Mouse (Mus musculus): ENCODE results near the gene Dse. TPM values are rescaled to one million over a fixed set of nuclear protein-coding genes. Genes with fewer than 3 reads are reported as not detected.

Gene Dse
- polyA plus RNA-seq, 1 experiment from 2014 or later: 7.6 TPM

GRCm38 (mm10) chr10:34194957-34195356 lies 12.6 kb downstream of the Dse start:
- no peaks in the 10 kb centered on the region for H3K27me3 ChIP-seq (replicated peaks)
- WGBS: 82% methylated on average over 2 of the region's 2 CpGs
- H3K4me2 ChIP-seq: no peak overlapping the region
- H3K9me3 ChIP-seq: no peaks in the 10 kb centered on the region
- no peak for ATAC-seq (replicated peaks)
- no peak overlapping the region for H3K9ac ChIP-seq
- no peaks in the 10 kb centered on the region for H3K4me1 ChIP-seq
- no peaks in the 10 kb centered on the region for H3K36me3 ChIP-seq (replicated peaks)
- H3K27ac ChIP-seq: no peak overlapping the region
- no peak overlapping the region for H3K4me3 ChIP-seq

GRCm38 (mm10) chr10:34194503-34194902 lies 13.0 kb downstream of the Dse start:
- Histone ChIP-seq H3K4me1 (no peaks in the 10 kb centered on the region), H3K9me3 (no peaks in the 10 kb centered on the region), H3K4me2 (no peak overlapping the region), H3K9ac (no peak overlapping the region), H3K4me3 (no peak overlapping the region), H3K27me3 (replicated peaks) (no peaks in the 10 kb centered on the region), H3K27ac (no peak overlapping the region), H3K36me3 (replicated peaks) (no peaks in the 10 kb centered on the region)
- ATAC-seq (replicated peaks): no peak
- WGBS: 93% methylated on average over 5 of the region's 5 CpGs

DNA sequence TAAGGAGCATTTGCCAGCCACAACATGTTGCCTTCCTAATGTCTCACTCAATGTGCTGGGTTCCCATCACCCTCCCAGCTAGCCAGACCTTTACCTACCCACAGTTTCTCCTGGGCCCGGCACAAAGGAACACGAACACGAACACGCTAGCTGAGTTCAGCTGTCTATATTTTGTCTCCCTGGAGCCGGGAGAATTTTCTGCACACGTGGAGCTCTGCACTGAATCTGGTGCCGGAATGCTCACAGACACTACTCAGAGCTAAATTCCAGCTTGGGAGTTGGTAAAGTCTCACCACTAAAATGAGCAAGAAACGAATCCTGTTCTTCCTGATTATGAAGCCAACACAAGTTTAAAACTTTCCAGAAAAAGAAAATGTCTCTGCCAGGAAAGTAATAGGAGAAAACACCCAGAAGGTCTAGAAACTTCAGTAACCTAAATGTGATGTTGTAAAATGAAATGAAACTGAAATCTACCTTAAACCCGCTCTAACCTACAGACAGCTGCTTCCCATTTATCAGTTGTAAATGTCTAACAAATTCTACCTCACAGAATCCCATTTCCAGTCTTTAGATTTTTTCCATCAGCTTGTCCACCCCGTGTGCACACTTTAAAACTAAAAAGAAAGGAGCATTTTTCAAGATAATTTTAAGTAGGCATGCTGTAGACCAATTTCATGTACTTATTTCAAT lies 20.8 kb downstream of the Dse start:
- H3K9me3 ChIP-seq: no peaks in the 10 kb centered on the region
- no peak overlapping the region for H3K9ac ChIP-seq
- no peak overlapping the region for H3K27ac ChIP-seq
- H3K36me3 ChIP-seq (replicated peaks): no peaks in the 10 kb centered on the region
- no peaks in the 10 kb centered on the region for H3K27me3 ChIP-seq (replicated peaks)
- H3K4me3 ChIP-seq: no peak overlapping the region
- no peak overlapping the region for H3K4me2 ChIP-seq
- ATAC-seq (replicated peaks): no peak
- no peaks in the 10 kb centered on the region for H3K4me1 ChIP-seq
- 82% methylated on average over 10 of the region's 10 CpGs for WGBS

GRCm38 (mm10) chr10:34185556-34185955 lies 22.0 kb downstream of the Dse start:
- no peak overlapping the region for H3K27ac ChIP-seq
- H3K36me3 ChIP-seq (replicated peaks): no peaks in the 10 kb centered on the region
- no peak for ATAC-seq (replicated peaks)
- H3K4me1 ChIP-seq: no peaks in the 10 kb centered on the region
- WGBS: 40% methylated on average over 4 of the region's 4 CpGs
- no peak overlapping the region for H3K9ac ChIP-seq
- H3K9me3 ChIP-seq: no peaks in the 10 kb centered on the region
- H3K27me3 ChIP-seq (replicated peaks): no peaks in the 10 kb centered on the region
- no peak overlapping the region for H3K4me2 ChIP-seq
- H3K4me3 ChIP-seq: no peak overlapping the region

GRCm38 (mm10) chr10:34184956-34185355 lies 22.6 kb downstream of the Dse start:
- 70% methylated on average over 1 of the region's 1 CpGs for WGBS
- Histone ChIP-seq H3K9me3 (no peaks in the 10 kb centered on the region), H3K4me3 (no peak overlapping the region), H3K4me2 (no peak overlapping the region), H3K27ac (no peak overlapping the region), H3K4me1 (no peaks in the 10 kb centered on the region), H3K27me3 (replicated peaks) (no peaks in the 10 kb centered on the region), H3K9ac (no peak overlapping the region), H3K36me3 (replicated peaks) (no peaks in the 10 kb centered on the region)
- ATAC-seq (replicated peaks): no peak

GRCm38 (mm10) chr10:34183731-34184130 lies 23.8 kb downstream of the Dse start:
- WGBS: 91% methylated on average over 7 of the region's 7 CpGs
- no peak overlapping the region for H3K4me2 ChIP-seq
- H3K9ac ChIP-seq: no peak overlapping the region
- no peaks in the 10 kb centered on the region for H3K27me3 ChIP-seq (replicated peaks)
- H3K9me3 ChIP-seq: no peaks in the 10 kb centered on the region
- no peaks in the 10 kb centered on the region for H3K36me3 ChIP-seq (replicated peaks)
- no peaks in the 10 kb centered on the region for H3K4me1 ChIP-seq
- H3K27ac ChIP-seq: no peak overlapping the region
- H3K4me3 ChIP-seq: no peak overlapping the region
- ATAC-seq (replicated peaks): no peak

- no peak overlapping the region for H3K9ac ChIP-seq
- no peak for ATAC-seq (replicated peaks)
- no peak overlapping the region for H3K4me3 ChIP-seq
- H3K27ac ChIP-seq: no peak overlapping the region
- no peaks in the 10 kb centered on the region for H3K36me3 ChIP-seq (replicated peaks)
- no peaks in the 10 kb centered on the region for H3K27me3 ChIP-seq (replicated peaks)
- H3K4me1 ChIP-seq: no peaks in the 10 kb centered on the region
- H3K4me2 ChIP-seq: no peak overlapping the region
- WGBS: 66% methylated on average over 8 of the region's 8 CpGs
- no peaks in the 10 kb centered on the region for H3K9me3 ChIP-seq
These were observed 31.5 kb downstream of the Dse start for GRCm38 (mm10) chr10:34175870-34176606.

GRCm38 (mm10) chr10:34172663-34173282 lies 34.7 kb downstream of the Dse start:
- Histone ChIP-seq H3K4me2 (no peak overlapping the region), H3K27me3 (replicated peaks) (no peaks in the 10 kb centered on the region), H3K4me1 (no peaks in the 10 kb centered on the region), H3K27ac (no peak overlapping the region), H3K9me3 (no peaks in the 10 kb centered on the region), H3K9ac (no peak overlapping the region), H3K36me3 (replicated peaks) (no peaks in the 10 kb centered on the region), H3K4me3 (no peak overlapping the region)
- WGBS: 79% methylated on average over 4 of the region's 4 CpGs
- no peak for ATAC-seq (replicated peaks)

- 90% methylated on average over 4 of the region's 4 CpGs for WGBS
- no peaks in the 10 kb centered on the region for H3K27me3 ChIP-seq (replicated peaks)
- no peak overlapping the region for H3K9ac ChIP-seq
- no peak overlapping the region for H3K4me2 ChIP-seq
- no peaks in the 10 kb centered on the region for H3K36me3 ChIP-seq (replicated peaks)
- no peaks in the 10 kb centered on the region for H3K4me1 ChIP-seq
- H3K4me3 ChIP-seq: no peak overlapping the region
- no peaks in the 10 kb centered on the region for H3K9me3 ChIP-seq
- no peak overlapping the region for H3K27ac ChIP-seq
- no peak for ATAC-seq (replicated peaks)
These were observed 35.9 kb downstream of the Dse start for GRCm38 (mm10) chr10:34171660-34172059.

GRCm38 (mm10) chr10:34171191-34171590 lies 36.3 kb downstream of the Dse start:
- Histone ChIP-seq H3K9ac (no peak overlapping the region), H3K36me3 (replicated peaks) (no peaks in the 10 kb centered on the region)
- no peak for ATAC-seq (replicated peaks)

DNA sequence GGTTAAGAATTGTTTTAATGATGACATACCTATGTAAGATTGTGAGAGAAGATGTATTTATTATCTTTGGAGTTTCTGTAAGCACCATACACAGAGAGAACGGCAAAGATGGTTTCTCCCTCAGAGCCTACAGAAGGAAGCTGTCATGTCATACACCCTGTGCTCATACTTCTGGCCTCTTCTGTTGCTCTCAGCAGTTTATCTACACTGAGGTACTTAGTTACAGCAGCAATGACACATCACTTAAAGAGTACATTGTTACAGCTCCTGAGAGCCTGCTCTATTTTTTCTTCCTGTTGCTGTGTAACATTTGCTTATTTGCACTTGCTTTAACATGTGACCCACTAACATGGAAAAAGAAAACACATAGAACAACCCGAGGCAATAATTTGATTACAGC lies 40.5 kb downstream of the Dse start:
- H3K9me3 ChIP-seq: no peaks in the 10 kb centered on the region
- H3K36me3 ChIP-seq (replicated peaks): no peaks in the 10 kb centered on the region
- no peak overlapping the region for H3K4me3 ChIP-seq
- WGBS: 88% methylated on average over 2 of the region's 2 CpGs
- H3K9ac ChIP-seq: no peak overlapping the region
- no peaks in the 10 kb centered on the region for H3K4me1 ChIP-seq
- H3K27ac ChIP-seq: no peak overlapping the region
- no peaks in the 10 kb centered on the region for H3K27me3 ChIP-seq (replicated peaks)
- no peak overlapping the region for H3K4me2 ChIP-seq
- no peak for ATAC-seq (replicated peaks)

More at GRCm38 (mm10) chr10:34171191-34171590, 36.3 kb downstream of the Dse start:
- no peak overlapping the region for H3K4me2 ChIP-seq
- 93% methylated on average over 3 of the region's 3 CpGs for WGBS
- H3K4me3 ChIP-seq: no peak overlapping the region
- no peaks in the 10 kb centered on the region for H3K9me3 ChIP-seq
- no peaks in the 10 kb centered on the region for H3K27me3 ChIP-seq (replicated peaks)
- no peak overlapping the region for H3K27ac ChIP-seq
- no peaks in the 10 kb centered on the region for H3K4me1 ChIP-seq

DNA sequence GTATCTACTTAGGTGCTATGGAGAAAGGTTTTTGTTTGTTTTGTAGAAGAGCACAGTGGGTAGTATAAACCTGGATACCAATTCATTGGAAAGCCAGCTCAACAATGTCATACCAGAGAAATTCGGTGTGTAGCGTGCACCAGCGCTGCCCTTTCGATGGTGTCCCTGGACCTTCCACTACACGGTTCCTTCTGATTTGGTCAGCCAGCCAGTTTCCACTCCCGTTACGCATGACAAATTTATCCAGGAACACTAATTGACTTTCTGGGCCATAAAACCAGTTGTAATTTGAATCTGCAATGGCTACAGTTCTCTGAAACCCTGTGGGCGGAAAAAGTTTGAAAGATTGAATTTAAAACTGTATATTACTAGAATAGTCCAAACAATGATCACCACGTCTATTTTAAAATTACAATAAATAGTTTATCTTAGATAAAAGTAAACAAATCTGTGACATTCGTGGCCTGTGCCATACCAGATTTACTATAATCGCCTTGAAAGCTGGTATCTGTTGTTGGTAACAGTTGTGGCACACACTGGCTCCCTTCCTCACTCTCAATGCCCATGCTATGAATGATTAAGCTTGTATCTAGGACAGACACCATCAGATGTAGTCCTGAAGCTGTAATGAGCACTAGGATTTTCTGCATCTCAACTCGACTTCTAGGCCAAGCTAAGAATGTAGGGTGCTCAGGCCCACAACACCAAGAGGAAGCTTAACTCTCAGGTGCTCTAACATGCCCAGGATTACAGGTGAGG lies 51.5 kb downstream of the Dse start:
- Histone ChIP-seq H3K4me2 (no peak overlapping the region), H3K27me3 (replicated peaks) (no peaks in the 10 kb centered on the region), H3K9ac (no peak overlapping the region), H3K27ac (no peak overlapping the region), H3K36me3 (replicated peaks) (no peaks in the 10 kb centered on the region), H3K9me3 (no peaks in the 10 kb centered on the region), H3K4me3 (no peak overlapping the region), H3K4me1 (no peaks in the 10 kb centered on the region)
- WGBS: 85% methylated on average over 12 of the region's 12 CpGs
- no peak for ATAC-seq (replicated peaks)
